Mouse (Mus musculus): Measurements from ENCODE around the gene Nfic. TPM values are rescaled to one million over a fixed set of nuclear protein-coding genes. Genes with fewer than 3 reads are reported as not detected.

Gene Nfic
- total RNA-seq, 1 experiment from 2014 or later = 129 TPM

DNA sequence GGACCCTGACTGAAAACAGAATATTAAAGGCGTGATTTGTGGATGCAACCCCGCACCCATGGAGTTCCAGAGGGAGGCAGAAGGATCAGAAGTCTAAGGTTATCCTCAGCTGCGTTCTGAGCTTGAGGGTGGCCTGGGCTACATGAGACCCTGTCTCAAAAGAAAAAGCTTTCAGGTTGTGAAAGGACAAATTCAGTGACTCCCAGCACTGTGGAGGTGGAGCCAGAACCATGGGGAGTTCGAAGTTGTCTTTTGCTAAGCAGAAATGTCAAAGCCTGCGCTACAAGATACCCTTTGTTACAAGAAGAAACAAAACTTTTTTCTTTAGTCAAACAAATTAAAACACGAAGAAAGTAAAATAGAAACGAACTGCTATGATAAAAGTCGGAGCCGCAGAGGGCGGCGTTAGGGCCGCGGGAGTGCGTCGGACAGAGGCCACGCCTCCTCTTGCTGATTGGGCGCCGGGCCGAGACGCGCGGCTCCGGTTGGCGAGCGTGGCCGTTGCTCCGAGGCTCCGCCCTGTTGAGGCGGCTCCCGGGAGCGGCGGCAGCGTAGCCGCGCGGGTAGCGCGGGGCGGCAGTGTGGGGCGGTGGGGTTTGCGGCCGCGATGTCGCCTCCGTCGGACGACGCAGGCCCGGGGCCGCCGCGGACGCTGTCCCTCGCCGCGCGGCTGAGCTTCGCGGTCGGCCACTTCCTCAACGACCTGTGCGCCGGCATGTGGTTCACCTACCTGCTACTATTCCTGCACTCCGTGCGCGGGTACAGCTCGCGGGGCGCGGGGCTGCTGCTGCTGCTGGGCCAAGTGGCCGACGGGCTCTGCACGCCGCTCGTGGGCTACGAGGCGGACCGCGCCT is 98.2 kb downstream of the Nfic start, which contains the start of gene Mfsd12:
Gene Mfsd12, plus strand, starts transcription at position 501 of the 854 bp plus-strand sequence.
- peak; percentile 95 for DNase-seq

DNA sequence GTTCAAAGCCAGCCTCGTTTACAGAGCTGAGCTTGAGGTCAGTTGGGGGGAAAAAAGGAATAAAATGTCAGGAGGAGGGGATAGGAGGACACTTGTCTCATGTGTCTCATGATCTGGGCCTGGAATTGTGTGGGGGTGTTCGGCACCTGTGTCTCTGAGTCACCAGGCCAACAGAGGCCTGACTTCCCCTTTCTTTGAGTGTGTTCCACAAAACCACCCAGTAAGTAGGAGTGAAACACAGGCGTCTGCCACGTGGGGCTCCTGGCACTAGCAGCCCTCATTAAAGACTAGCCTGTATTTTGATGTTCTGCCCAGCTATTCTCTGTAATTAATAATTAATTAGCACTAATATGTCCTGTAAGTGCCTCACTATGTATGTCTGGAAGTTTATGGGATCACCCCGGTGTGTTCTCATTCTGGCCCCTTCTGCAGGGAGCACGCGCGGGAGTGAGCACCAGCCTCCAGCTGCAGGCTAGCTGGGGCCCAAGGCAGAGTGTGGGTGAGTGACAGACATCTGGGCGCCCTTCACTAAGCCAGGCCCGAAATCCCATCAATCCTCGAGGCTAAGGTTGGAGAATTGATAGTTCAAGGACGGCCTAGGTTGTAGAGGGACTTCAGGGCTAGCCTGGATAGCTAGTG is 99.0 kb downstream of the Nfic start:
- no peak for DNase-seq

DNA sequence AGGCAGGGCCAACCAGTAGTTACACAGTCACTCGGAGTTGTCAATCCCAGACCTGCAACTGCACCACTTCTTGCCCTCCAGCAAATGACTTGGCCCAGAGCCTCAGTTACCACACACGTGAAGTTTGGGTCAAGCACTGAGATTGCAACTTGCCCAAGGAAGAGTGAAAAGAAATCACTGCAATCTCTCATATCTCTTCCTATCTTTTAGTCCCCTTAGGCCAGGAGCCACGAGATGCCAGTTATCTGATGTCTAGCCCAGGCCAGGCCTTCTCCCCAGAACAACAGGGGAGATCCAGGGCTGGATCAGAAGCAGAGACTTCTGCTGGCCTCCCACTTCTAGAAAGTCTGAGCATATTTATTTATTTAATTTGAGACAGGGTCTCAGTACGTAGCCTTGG is 99.9 kb downstream of the Nfic start:
- no peak for DNase-seq

DNA sequence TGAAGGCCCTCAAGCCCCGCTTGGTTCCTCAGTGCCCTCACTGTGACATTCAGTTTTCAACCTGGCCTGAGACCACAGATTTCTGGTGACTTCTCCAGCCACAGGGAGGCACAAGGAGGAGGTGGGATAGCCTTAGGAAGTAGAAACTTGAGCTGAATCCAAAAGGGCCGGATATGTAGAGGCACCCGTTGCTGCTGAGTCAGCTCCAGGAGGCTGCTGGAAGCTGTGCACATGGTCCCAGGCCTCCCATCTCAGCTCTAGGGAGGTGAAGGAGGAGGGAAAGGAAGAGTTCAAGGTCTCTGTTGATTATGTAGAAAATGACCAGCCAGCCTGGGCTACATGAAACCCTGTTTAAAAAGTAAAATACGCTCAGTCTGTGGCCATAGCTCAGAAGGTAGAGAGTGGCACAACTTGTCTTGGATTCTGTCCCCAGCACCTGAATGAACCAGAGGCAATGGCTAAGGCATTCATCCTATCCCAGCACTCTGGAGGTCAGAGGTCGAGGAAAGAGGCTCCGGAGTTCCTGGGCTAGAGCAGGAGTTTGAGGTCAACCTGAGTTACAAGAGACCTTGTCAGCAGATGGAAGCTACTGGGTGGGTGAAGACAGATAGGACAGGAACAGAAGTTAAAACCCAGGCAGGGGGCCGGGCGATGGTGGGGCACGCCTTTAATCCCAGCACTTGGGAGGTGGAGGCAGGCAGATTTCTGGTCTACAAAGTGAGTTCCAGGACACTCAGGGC is 100.5 kb downstream of the Nfic start:
- DNase-seq = no peak

DNA sequence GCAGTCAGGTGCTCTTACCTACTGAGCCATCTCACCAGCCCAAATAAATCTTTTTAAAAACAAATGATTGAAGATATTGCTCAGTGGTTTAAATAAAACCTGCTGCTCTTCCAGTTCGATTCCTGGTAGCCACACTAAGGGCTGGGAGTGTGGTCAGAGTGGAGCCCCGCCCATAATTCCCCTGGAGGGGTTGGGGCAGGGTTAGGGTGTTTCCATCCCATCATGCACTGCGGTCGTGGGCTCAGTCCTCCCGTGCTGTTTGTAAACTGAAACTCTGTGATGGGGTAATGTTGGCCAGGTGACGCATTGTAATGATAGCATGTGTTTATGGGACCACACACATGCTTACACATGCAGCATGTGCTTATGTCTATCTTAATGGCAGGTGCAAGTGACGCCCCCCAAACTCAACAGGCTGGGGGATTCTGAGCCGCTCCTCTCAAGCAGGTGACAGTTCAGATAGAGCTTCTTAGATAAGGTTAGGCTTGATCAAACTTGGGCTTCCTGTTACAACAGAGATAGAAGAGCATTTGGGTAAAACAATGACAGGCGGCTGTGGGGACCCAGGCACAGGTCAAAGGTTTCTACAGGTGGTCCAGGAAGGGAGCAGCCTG is 103.7 kb downstream of the Nfic start:
- no peak for DNase-seq

DNA sequence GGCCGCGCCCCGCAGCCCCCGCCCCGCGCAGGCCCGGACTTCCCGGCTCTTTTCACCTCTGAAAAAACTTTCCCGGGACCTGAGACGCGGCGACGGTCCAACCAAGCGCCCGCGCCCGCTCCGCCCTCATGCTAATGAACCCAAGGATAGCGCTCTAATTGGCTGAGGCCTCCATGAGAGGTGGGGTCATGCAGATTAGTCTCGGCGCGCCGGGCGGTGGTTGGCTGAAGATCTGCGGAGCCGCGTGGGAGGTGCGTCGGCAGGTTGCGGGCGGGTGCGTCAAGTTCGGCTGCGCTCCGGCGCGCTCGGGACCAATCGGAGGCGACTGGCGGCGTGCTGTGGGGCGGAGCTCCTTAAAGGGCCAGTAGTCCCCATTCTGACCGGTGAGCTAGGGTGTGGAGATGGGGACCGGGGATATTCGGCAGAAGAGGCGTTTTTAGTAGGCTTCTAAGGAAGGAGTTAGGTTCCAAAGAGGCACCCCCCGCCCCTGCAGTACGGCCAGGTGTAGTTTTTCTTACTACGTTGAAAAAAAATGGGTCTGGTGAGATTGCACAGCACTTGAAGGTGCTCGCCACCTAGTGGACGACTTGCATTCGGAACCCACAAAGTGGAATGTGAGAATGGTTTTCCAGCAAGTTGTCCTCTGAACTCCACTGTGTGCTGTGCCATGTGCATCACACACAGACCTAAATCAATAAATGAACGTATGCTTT is 104.9 kb downstream of the Nfic start, which contains the start of gene Hmg20b:
Gene Hmg20b, minus strand, starts transcription at position 130 of the 713 bp plus-strand sequence.
- peak; percentile 99 for DNase-seq

DNA sequence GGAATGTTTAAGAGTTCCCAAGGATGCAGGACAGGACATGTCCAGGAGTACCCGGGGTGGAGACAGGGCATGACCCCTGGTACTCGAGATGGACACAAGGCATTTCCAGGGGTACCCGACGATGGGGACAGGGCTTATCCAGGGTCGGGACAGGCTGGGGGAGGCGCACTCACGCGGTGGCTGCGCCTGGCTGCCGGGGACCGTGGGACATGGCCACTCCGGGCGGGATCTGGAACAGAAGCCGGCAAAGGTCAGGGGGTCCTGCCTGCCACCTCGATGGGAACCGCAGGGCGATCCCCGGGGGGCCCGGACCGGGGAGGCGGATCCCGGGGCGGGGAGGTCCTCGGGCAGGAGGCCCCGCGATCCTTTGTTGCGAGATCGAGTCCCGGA is 105.5 kb downstream of the Nfic start:
- no peak for DNase-seq

DNA sequence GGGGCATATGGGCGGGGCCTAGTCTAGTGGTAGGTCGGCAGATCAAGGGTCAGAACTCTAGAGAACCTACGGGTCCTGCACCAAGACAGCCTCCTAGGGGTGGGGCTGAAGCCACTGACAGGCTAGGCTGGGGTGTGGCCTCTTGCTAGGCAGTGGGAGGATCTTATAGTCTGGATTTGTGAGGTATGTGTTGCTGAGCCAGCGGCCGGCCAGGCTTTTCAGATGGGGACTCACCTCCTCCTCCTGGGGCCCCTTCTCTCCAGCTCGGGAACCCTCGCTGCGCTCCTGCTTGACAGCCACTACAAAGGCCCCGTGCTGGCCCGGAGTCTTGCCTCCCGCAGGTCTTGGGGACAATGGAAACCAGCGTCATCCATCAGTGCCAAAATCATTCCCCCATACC is 106.3 kb downstream of the Nfic start:
- peak; percentile 47 for DNase-seq

DNA sequence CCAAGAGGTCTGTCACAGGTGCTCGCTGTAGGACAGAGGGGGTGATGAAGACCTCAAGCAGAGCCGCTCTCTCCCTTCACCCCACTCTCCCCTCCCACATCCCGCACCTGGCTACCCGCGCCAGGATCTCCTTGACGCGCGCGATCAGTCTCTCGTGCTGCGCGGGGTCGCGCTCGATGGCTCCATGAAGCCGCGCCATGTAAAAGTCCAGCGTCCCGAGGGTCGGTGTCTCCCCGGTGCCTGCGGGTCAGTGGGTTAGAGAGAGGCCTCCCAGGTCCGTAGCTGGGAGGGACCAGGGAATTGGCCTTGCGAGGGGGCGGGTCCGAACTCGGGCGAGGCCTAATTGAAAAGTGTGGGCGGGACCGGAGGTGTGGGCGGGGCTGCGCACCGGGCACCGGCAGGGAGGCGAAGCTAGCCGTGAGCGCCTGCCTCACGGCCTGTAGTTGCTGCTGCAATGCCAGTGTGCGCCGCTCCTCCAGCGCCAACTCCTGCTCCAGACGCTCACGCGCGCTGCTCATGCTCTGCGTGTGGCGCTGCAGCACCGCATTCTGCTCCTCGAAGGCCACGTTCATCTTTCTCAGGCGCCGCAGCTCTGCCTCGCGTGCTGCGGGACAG is 108.9 kb downstream of the Nfic start:
- peak; percentile 89 for DNase-seq

Small RNAs within 50 kb of the gene (microRNA-seq; reads per million reads assigned to microRNA genes)
- gene Gm25595 (0 reads per million in 2 experiments), gene Mir1191b (0 to 0.36 reads per million in 2 experiments), gene Mir6913 (0 to 0.69 reads per million in 2 experiments)

Other genes with a start within 250 kb of the Nfic start
- gene Atcay, start 224.8 kb downstream of the Nfic start, total RNA-seq (2021) = 1.0 and 2.8 TPM in 2 replicates
- 14.0 and 22.3 TPM in 2 replicates for gene Zfr2, start 222.5 kb downstream of the Nfic start, total RNA-seq (2021)
- 0.82 and 1.4 TPM in 2 replicates for gene Matk, start 202.7 kb downstream of the Nfic start, total RNA-seq (2021)
- 116 and 128 TPM in 2 replicates for gene Mrpl54, start 188.7 kb downstream of the Nfic start, total RNA-seq (2021)
- gene Apba3, start 188.7 kb downstream of the Nfic start, total RNA-seq (2021) = 70.4 and 110 TPM in 2 replicates
- gene Tjp3, start 164.1 kb downstream of the Nfic start, total RNA-seq (2021) = 0.18 TPM in 1 of 2 replicates, not detected in the other
- gene Pip5k1c, start 162.7 kb downstream of the Nfic start, total RNA-seq (2021) = 44.6 and 51.8 TPM in 2 replicates
- gene Cactin, start 134.5 kb downstream of the Nfic start, total RNA-seq (2021) = 44.0 and 45.7 TPM in 2 replicates
- 65.7 and 69.5 TPM in 2 replicates for gene Tbxa2r, start 126.9 kb downstream of the Nfic start, total RNA-seq (2021)
- gene Gipc3, start 112.4 kb downstream of the Nfic start, total RNA-seq (2021) = 4.5 and 4.7 TPM in 2 replicates
- gene Hmg20b, start 105.2 kb downstream of the Nfic start, total RNA-seq (2021) = 102 and 111 TPM in 2 replicates
- 14.3 and 21.6 TPM in 2 replicates for gene Mfsd12, start 98.1 kb downstream of the Nfic start, total RNA-seq (2021)
- gene 4930404N11Rik, start 89.8 kb downstream of the Nfic start, total RNA-seq (2021) = 1.4 and 2.4 TPM in 2 replicates
- 49.3 and 51.6 TPM in 2 replicates for gene Fzr1, start 77.1 kb downstream of the Nfic start, total RNA-seq (2021)
- gene Dohh, start 71.2 kb downstream of the Nfic start, total RNA-seq (2021) = 48.4 and 52.7 TPM in 2 replicates
- 1.7 TPM in 2 replicates for gene Gm48551, start 71.2 kb downstream of the Nfic start, total RNA-seq (2021)
- gene Gm48552, start 66.6 kb downstream of the Nfic start, total RNA-seq (2021) = 1.5 TPM in 1 of 2 replicates, not detected in the other
- 1.4 TPM in 1 of 2 replicates, not detected in the other for gene Smim24, start 62.6 kb downstream of the Nfic start, total RNA-seq (2021)
- 0.43 and 1.2 TPM in 2 replicates for gene Celf5, start 27.1 kb upstream of the Nfic start, total RNA-seq (2021)
- 120 and 128 TPM in 2 replicates for gene Ncln, start 40.8 kb upstream of the Nfic start, total RNA-seq (2021)
- gene S1pr4, start 44.5 kb upstream of the Nfic start, total RNA-seq (2021) = 0.85 and 1.4 TPM in 2 replicates
- 0.61 TPM in 1 of 2 replicates, not detected in the other for gene Gna15, start 68.6 kb upstream of the Nfic start, total RNA-seq (2021)
- 76.8 and 77.9 TPM in 2 replicates for gene Gna11, start 89.6 kb upstream of the Nfic start, total RNA-seq (2021)
- gene Aes, start 103.9 kb upstream of the Nfic start, total RNA-seq (2021) = 983 and 1,070 TPM in 2 replicates
- 52.8 and 67.8 TPM in 2 replicates for gene Tle2, start 118.9 kb upstream of the Nfic start, total RNA-seq (2021)
- gene Tle6, start 145.4 kb upstream of the Nfic start, total RNA-seq (2021) = 26.4 and 37.4 TPM in 2 replicates
- 2.4 and 2.6 TPM in 2 replicates for gene BC025920, start 150.6 kb upstream of the Nfic start, total RNA-seq (2021)
- 28.3 and 30.2 TPM in 2 replicates for gene Sirt6, start 172.2 kb upstream of the Nfic start, total RNA-seq (2021)
- 30.5 and 37.8 TPM in 2 replicates for gene Ankrd24, start 172.9 kb upstream of the Nfic start, total RNA-seq (2021)
- gene Gm10778, start 193.4 kb upstream of the Nfic start, total RNA-seq (2021) = 3.2 and 3.6 TPM in 2 replicates
- gene Zfp433, start 249.2 kb upstream of the Nfic start, total RNA-seq (2021) = 6.9 and 9.4 TPM in 2 replicates